Mouse (Mus musculus) kidney, embryonic 15.5 days (tissue): Measurements from ENCODE around the gene Spata5. TPM values are rescaled to one million over a fixed set of nuclear protein-coding genes. Genes with fewer than 3 reads are reported as not detected.
"Not testable (repeated sequence)": the region's sequence is repeated elsewhere in the genome, so short reads cannot be mapped to it uniquely, and the experiment has no call there.

Experiments
- ATAC-seq: fragments of 200-750 bp; cut with Nextera tagmentation; replicated peaks from 2 replicates; pipeline ENCODE4 v1.8.0; 2017; ENCODE audit warnings: moderate TSS enrichment; ENCODE audit not compliant: low FRiP score
- H3K27ac ChIP-seq: fragments of 300-500 bp; sonication (generic); 2 replicates; pipeline ENCODE4 v1.5.1; 2015; ENCODE audit warnings: mild to moderate bottlenecking, inconsistent platforms
- H3K27me3 ChIP-seq: fragments of 300-500 bp; sonication (generic); 2 replicates; pipeline ENCODE4 v1.6.1; 2015; ENCODE audit warnings: inconsistent platforms
- H3K36me3 ChIP-seq: fragments of 300-500 bp; sonication (generic); 2 replicates; pipeline ENCODE4 v1.6.1; 2015; ENCODE audit warnings: inconsistent platforms
- H3K4me1 ChIP-seq: fragments of 300-500 bp; sonication (generic); 2 replicates; pipeline ENCODE4 v1.6.1; 2015; ENCODE audit warnings: inconsistent platforms
- H3K4me2 ChIP-seq: fragments of 300-500 bp; sonication (generic); 2 replicates; pipeline ENCODE4 v1.6.1; 2015; ENCODE audit warnings: moderate library complexity, mild to moderate bottlenecking, inconsistent platforms
- H3K4me3 ChIP-seq: fragments of 300-500 bp; sonication (generic); replicated peaks from 2 replicates; pipeline ENCODE4 v1.5.1; 2015; ENCODE audit warnings: mild to moderate bottlenecking, inconsistent platforms
- H3K9ac ChIP-seq: fragments of 300-500 bp; sonication (generic); 2 replicates; pipeline ENCODE4 v1.6.1; 2015; ENCODE audit warnings: mild to moderate bottlenecking, inconsistent platforms
- H3K9me3 ChIP-seq: fragments of 300-500 bp; sonication (generic); replicated peaks from 2 replicates; pipeline ENCODE4 v1.6.1; 2016; ENCODE audit warnings: inconsistent platforms
- WGBS: fragments of 180-500 bp; shearing (Covaris S2); methylation state at CpG from one replicate; pipeline ENCODE4 v1.1.7; 2015; ENCODE audit warnings: mixed read lengths; 5-methylcytosine and 5-hydroxymethylcytosine counted together
- polyA plus RNA-seq: library from polyadenylated mRNA; unstranded; fragments of >200 nt; fragmentation: Nextera tagmentation; extraction: Ambion mirVana; gene quantifications from 2 replicates; pipeline ENCODE4 v1.2.1, GENCODE M21; 2015

Gene Spata5
- polyA plus RNA-seq, 1 experiment from 2014 or later: 38.7 TPM

DNA sequence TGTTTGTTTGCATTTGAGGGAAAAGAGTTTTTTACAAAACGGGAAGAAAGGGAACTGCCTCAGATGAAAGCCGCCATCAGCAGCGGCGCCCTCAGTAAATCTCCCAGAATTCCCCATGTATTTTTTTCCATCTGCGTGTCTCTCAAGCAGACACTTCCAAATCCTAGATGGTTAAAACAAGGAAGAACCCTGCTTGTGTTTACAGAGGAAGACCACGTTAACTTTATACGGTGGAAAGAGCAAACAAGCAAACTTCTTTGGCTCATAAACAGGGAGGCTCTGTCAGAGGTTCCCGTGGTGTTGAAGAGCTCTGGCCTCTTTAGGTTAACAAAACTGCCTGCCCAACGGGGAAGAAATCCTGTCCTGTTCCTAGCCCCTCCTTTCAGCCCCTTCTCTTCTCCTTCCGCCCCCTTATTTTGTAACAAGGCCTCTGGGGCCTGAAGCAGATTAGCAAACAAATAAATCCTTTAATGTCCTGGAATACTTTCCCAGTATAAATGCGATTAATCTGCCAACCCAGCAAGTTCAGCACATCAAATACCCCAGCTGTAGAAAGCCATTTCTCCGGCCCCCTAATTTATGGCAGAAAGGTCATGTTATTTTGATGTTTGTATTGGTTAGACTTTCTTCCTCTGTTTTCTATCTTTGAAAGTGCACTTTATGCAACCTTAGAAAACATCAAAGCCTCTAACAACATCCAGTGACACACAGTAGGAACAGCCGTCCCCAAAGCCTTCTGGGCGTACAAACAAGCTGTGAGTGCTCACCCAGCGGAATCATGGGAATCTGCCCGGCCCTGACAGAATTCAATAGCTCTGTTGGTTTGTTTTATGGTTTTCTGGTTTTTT, 167.3 kb downstream of the Spata5 start:
- Histone ChIP-seq H3K9me3 (no peaks in the 10 kb centered on the region), H3K27me3 (no peaks in the 10 kb centered on the region), H3K4me1 (peaks cover 13% of the 10 kb centered on the region), H3K4me2 (peak overlapping the region; percentile 40), H3K9ac (0 out of 2 replicates have a peak overlapping the region, but pooled peaks have one; percentile 3), H3K36me3 (no peaks in the 10 kb centered on the region), H3K4me3 (0 out of 2 replicates have a peak overlapping the region, but pooled peaks have one; percentile 5), H3K27ac (peak overlapping the region; percentile 89)
- 20% methylated on average over 16 of the region's 16 CpGs for WGBS
- peak; percentile 63 for ATAC-seq

DNA sequence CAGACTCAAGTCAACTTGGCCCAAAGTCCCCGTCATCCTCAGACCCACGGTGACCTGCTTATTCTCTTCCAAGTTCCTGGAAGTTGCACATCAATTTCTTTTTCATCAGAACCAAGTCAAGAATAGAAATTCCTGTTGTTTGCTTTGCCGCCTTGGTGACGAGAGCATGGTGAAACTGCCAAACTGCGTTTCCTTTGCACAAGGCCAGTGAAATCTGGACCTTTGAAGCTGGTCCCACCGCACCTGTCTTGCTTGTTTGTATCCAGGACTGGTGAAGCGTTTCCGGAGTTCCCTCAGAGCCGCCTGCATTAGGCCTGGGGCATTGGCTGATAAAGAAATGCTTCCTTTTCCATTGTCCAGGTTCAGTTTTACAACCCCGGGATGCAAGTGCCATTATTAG, 176.0 kb downstream of the Spata5 start:
- H3K36me3 ChIP-seq: no peaks in the 10 kb centered on the region
- H3K27me3 ChIP-seq: no peaks in the 10 kb centered on the region
- ATAC-seq: no peak
- 63% methylated on average over 10 of the region's 10 CpGs for WGBS
- no peak overlapping the region for H3K4me3 ChIP-seq
- H3K4me2 ChIP-seq: no peak overlapping the region
- H3K4me1 ChIP-seq: peaks cover 14% of the 10 kb centered on the region
- no peaks in the 10 kb centered on the region for H3K9me3 ChIP-seq
- H3K9ac ChIP-seq: no peak overlapping the region
- H3K27ac ChIP-seq: no peak overlapping the region

DNA sequence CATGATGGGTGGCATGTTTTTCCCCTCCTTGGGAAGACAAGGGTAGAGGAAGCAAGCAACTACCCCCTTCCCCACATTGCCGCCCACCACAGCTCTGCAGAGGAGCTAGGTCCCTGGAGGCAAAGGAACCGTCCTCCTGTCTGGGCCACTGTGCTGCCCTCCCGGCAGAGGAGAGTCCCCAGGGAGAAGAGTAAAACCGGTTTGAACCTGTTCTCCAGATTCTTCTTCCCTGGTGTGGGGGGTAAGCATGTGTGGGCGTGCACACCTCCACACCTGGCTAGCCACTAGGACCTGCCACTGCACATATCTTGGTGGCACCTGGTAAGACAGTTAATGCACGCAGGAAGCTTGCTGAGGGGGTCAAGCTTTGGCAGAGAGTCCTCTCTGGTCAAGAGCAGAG, 176.8 kb downstream of the Spata5 start:
- WGBS: 49% methylated on average over 6 of the region's 6 CpGs

DNA sequence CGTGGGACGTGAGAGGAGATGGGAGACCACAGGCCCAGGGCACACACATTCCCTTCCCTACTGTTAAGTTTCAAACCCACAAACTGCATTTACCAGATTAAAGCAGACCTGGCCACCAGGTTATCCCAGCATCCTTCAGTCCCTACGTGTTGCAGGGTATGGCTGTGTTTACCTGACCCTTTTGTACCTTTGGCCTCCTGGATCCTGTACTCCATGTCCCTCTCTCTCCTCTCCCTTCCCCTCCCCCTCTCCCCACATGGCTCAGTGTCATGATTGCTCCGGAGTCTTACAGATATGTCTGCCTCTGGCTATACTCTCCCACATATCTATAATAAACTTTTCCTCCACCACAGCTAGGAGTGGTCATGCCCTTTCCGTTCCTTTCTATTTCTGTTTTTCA, 177.5 kb downstream of the Spata5 start:
- Histone ChIP-seq H3K4me1 (peaks cover 14% of the 10 kb centered on the region), H3K27ac (no peak overlapping the region), H3K9me3 (no peaks in the 10 kb centered on the region), H3K4me3 (no peak overlapping the region), H3K36me3 (no peaks in the 10 kb centered on the region), H3K4me2 (no peak overlapping the region), H3K9ac (no peak overlapping the region), H3K27me3 (no peaks in the 10 kb centered on the region)
- 57% methylated on average over 5 of the region's 5 CpGs for WGBS
- no peak for ATAC-seq

More for the DNA sequence above, 176.8 kb downstream of the Spata5 start:
- Histone ChIP-seq H3K9ac (no peak overlapping the region), H3K27ac (no peak overlapping the region), H3K27me3 (no peaks in the 10 kb centered on the region), H3K9me3 (no peaks in the 10 kb centered on the region), H3K4me1 (peaks cover 14% of the 10 kb centered on the region), H3K4me2 (no peak overlapping the region), H3K4me3 (no peak overlapping the region), H3K36me3 (no peaks in the 10 kb centered on the region)
- ATAC-seq: no peak

DNA sequence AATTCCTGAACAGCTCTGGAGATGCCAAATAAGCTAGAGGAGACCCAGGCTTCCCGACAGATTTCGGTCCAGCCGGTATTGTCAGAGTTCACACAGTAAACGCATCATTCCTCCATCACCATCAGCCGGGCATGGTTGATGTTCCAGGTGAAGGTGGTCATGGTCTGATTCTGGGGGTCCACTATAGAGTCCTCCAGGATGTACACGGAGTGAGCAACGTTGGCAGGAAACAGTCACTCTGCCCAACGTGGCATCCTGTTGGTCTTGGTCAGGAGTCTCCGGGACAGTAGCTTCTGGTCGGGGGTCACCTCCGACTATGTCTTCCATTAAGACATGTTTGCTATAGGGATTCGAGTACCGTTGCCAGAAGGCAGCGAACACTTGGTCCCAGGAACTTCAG, 179.9 kb downstream of the Spata5 start:
- not testable (repeated sequence) for ATAC-seq, H3K4me3 ChIP-seq, H3K27ac ChIP-seq, H3K36me3 ChIP-seq, H3K9me3 ChIP-seq, H3K27me3 ChIP-seq, H3K4me2 ChIP-seq, H3K9ac ChIP-seq
- peaks cover 14% of the 10 kb centered on the region for H3K4me1 ChIP-seq
- 92% methylated on average over 14 of the region's 14 CpGs for WGBS

DNA sequence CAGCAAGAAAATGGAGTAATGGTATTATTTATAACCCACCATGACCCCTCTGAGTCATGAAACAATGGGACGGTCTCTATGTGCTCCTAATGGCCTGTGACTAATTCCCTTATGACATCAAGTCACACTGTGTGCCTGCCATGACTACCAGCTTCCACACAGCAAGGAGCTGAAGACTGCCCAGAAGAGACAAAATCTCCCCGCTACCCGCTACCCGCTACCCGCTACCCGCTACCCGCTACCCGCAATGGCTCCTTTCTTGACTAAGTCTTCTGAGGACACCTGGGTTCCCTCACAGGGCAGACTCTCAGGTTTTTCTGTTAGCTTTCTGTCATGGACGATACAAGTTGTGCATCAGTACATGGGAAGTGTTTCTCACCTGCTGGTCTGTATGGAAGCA, 182.7 kb downstream of the Spata5 start:
- Histone ChIP-seq H3K36me3 (no peaks in the 10 kb centered on the region), H3K4me2 (no peak overlapping the region), H3K27me3 (no peaks in the 10 kb centered on the region), H3K4me3 (no peak overlapping the region), H3K9ac (no peak overlapping the region), H3K4me1 (no peaks in the 10 kb centered on the region), H3K9me3 (no peaks in the 10 kb centered on the region; the same call in 1 of the 2 replicates), H3K27ac (no peak overlapping the region)
- WGBS: 95% methylated on average over 9 of the region's 9 CpGs
- no peak for ATAC-seq

DNA sequence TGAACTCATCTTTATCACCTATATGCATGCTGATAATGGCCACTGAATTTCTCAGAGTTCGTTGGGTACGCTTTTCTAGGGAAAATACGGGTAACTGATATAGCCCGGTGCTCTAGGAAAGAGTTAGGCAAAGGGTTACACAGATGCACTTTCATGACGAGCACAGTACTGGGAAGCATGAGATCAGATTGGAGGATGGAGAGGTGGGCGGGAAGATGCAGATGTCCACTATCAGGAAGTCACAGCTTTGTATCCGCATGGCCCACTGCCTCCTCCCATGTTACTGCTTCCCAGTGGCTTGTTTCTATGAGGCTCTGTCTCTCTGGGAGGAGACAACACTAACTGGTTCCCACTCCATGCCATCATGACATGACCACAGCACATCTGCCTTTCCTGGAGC, 183.2 kb downstream of the Spata5 start:
- Histone ChIP-seq H3K9me3 (no peaks in the 10 kb centered on the region; the same call in 1 of the 2 replicates), H3K36me3 (no peaks in the 10 kb centered on the region), H3K9ac (no peak overlapping the region), H3K27me3 (no peaks in the 10 kb centered on the region), H3K27ac (no peak overlapping the region), H3K4me3 (no peak overlapping the region), H3K4me1 (no peaks in the 10 kb centered on the region), H3K4me2 (no peak overlapping the region)
- WGBS: 79% methylated on average over 7 of the region's 7 CpGs
- ATAC-seq: no peak

DNA sequence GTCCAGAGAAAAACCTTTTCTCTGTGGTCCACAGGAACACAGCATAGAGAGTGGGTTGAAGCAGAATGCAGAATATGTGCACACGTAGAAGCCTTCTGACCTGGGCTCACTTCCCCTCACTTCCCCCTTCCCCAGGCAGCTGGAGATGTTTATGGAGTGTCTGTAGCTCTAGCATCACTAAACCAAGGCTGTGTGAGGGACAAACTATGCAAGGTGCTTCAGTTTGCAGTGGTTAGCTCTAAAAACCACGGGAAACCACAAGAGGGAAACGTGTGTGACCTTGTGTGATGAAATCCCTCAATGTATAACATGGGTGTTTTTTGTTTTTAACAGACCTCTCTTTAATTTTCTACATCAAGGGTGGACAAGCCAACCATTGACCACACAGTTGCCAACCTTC, 183.8 kb downstream of the Spata5 start:
- Histone ChIP-seq H3K27me3 (no peaks in the 10 kb centered on the region), H3K4me2 (no peak overlapping the region), H3K4me3 (no peak overlapping the region), H3K4me1 (no peaks in the 10 kb centered on the region), H3K27ac (no peak overlapping the region), H3K9me3 (no peaks in the 10 kb centered on the region; the same call in 1 of the 2 replicates), H3K9ac (no peak overlapping the region), H3K36me3 (no peaks in the 10 kb centered on the region)
- ATAC-seq: no peak
- 80% methylated on average over 3 of the region's 3 CpGs for WGBS

DNA sequence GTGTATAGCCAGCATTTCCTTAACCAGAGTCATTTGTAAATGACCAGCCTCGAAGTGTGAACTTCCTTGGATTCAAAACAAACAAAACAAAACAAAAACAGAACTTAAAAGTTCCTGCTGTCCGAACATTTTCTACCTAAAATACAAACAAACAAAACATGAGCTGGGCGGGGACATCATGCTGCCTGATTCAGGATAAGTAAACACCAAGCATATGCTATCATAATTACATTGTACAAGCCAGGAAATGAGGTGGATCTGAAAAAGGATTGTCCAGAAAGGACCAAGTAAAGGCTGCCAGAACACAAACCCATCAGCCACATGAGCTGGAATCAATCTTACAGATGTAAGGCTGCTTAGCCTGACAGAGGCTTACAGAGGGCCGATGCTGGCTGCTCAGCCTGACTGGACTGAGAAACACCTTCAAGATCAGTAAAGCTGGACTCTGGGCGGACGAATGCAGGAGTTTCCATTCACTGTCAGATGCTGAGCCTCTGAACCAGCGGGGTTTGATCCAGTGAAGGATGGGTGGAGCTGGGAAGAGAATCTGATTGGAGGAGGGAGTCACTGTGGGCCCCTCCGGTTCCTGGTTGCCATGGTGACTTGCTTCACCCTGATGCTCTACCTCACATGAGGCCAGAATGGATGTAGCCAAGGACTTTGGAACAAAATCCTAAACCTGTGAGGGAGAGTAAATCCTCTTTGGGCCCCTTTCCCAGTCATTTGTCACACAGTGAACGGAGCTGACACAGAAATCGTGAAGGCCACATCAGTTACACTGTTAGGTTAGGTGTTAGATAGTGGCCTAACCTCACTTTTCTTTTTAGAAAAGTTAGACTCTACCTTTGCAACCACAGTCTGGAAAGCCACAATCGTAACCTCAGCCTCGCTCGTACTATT, 185.5 kb downstream of the Spata5 start:
- no peak overlapping the region for H3K4me3 ChIP-seq
- H3K27ac ChIP-seq: no peak overlapping the region
- H3K9ac ChIP-seq: no peak overlapping the region
- 64% methylated on average over 13 of the region's 13 CpGs for WGBS
- H3K36me3 ChIP-seq: no peaks in the 10 kb centered on the region
- no peaks in the 10 kb centered on the region for H3K27me3 ChIP-seq
- no peaks in the 10 kb centered on the region for H3K4me1 ChIP-seq
- H3K9me3 ChIP-seq: no peaks in the 10 kb centered on the region; the same call in none of the 2 replicates
- H3K4me2 ChIP-seq: no peak overlapping the region
- no peak for ATAC-seq

DNA sequence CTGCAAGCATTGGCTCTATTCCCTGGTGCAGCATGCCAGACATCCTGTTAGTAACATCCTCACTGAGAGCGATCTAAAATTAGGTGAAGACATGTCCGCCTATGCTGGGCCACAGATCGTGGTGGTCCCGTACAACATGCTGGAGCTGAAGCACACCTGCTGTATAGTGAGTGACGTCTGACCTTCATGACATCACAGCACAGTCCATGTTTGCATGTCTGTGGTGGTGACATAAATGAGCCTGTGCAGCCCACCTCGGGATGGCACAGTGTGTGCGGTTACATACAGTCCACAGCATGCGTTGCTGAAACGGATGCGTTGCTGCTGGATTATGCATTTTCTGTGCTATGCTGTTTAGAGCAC, 186.2 kb downstream of the Spata5 start:
- Histone ChIP-seq H3K36me3 (no peaks in the 10 kb centered on the region), H3K9ac (no peak overlapping the region), H3K4me3 (no peak overlapping the region), H3K27ac (no peak overlapping the region), H3K4me1 (no peaks in the 10 kb centered on the region), H3K9me3 (no peaks in the 10 kb centered on the region; the same call in none of the 2 replicates), H3K27me3 (no peaks in the 10 kb centered on the region), H3K4me2 (no peak overlapping the region)
- no peak for ATAC-seq
- 87% methylated on average over 10 of the region's 10 CpGs for WGBS

DNA sequence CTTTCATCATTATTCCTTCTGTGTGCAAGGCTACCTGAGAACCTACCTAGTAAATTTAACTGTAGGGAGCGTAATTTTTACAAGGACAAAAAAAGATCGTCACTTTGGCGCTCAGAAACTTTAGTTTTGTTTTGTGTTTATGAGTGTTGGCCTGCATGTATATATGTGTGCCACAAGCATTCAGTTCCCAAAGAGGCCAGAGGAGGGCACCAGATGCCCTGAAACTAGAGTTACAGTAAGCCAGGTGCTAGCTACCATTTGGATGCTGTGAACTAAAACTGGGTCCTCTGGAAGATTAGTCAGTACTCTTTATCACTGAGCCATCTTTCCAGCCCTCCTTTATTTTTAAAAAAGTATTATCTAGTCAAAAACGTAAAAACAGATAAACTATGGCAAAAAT, 189.2 kb downstream of the Spata5 start:
- no peaks in the 10 kb centered on the region for H3K27me3 ChIP-seq
- 89% methylated on average over 4 of the region's 4 CpGs for WGBS
- H3K4me3 ChIP-seq: no peak overlapping the region
- H3K4me2 ChIP-seq: no peak overlapping the region
- no peak for ATAC-seq
- no peaks in the 10 kb centered on the region for H3K36me3 ChIP-seq
- H3K27ac ChIP-seq: no peak overlapping the region
- no peak overlapping the region for H3K9ac ChIP-seq
- peaks cover 3% of the 10 kb centered on the region; the same call in 1 of the 2 replicates for H3K4me1 ChIP-seq
- H3K9me3 ChIP-seq: no peaks in the 10 kb centered on the region; the same call in none of the 2 replicates

DNA sequence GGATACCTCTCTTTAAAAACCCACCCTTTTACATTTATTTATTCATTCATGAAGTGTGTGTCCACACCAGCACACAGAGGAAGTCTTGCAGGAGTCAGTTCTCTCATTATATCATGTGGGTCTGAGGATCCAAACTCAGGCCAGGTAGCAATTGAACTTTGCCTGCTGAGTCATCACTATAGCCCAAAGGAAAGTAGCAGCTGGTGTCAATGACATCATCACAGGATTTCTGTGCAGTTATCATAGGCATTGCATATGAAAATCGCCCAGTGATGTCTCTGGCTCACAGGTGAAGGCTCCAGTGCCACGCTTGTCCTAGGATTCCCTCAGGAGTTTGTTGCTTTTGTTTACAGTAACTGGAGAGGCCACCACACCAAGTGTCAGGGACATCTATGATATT, 191.0 kb downstream of the Spata5 start:
- WGBS: 87% methylated on average over 2 of the region's 2 CpGs

More for the DNA sequence above, 191.0 kb downstream of the Spata5 start:
- H3K36me3 ChIP-seq: no peaks in the 10 kb centered on the region
- no peak overlapping the region for H3K4me2 ChIP-seq
- no peaks in the 10 kb centered on the region; the same call in none of the 2 replicates for H3K9me3 ChIP-seq
- no peak overlapping the region for H3K4me3 ChIP-seq
- H3K27me3 ChIP-seq: no peaks in the 10 kb centered on the region
- H3K9ac ChIP-seq: no peak overlapping the region
- ATAC-seq: no peak
- H3K4me1 ChIP-seq: peaks cover 17% of the 10 kb centered on the region; the same call in 1 of the 2 replicates
- H3K27ac ChIP-seq: no peak overlapping the region
